Mouse (Mus musculus) G1E (cell line): ENCODE results near the gene Dop1a. TPM values are rescaled to one million over a fixed set of nuclear protein-coding genes. Genes with fewer than 3 reads are reported as not detected.

Source experiments
- ATAC-seq: 2 replicates; pipeline ENCODE4 v1.8.0; 2016; ENCODE audit warnings: mild to moderate bottlenecking; ENCODE audit not compliant: insufficient number of reproducible peaks, poor library complexity, low FRiP score, severe bottlenecking; ENCODE audit errors: extremely low read depth
- DNase-seq: peaks from one replicate; pipeline ENCODE4 v3.0.0; 2012; ENCODE audit warnings: low spot score
- H3K27me3 ChIP-seq: 2 replicates; pipeline ENCODE4 v1.6.1; 2012; ENCODE audit warnings: mild to moderate bottlenecking, low read length, inconsistent platforms; ENCODE audit not compliant: insufficient read depth
- H3K36me3 ChIP-seq: replicated peaks from 2 replicates; pipeline ENCODE3; 2012; ENCODE audit warnings: mild to moderate bottlenecking, inconsistent platforms
- H3K4me1 ChIP-seq: 2 replicates; pipeline ENCODE4 v1.6.1; 2012; ENCODE audit warnings: low read depth, low read length, inconsistent platforms, mixed read lengths; ENCODE audit not compliant: insufficient read depth
- H3K4me3 ChIP-seq: 2 replicates; pipeline ENCODE4 v1.5.1; 2012; ENCODE audit warnings: low read depth, mild to moderate bottlenecking, inconsistent platforms, low read length, moderate library complexity, mixed read lengths
- H3K9me3 ChIP-seq: replicated peaks from 2 replicates; pipeline ENCODE4 v1.6.1; 2012; ENCODE audit warnings: inconsistent platforms
- CTCF ChIP-seq: IDR thresholded peaks from 2 replicates; pipeline ENCODE4 v1.5.1; 2012; ENCODE audit warnings: low read depth, low read length, inconsistent platforms, mixed read lengths
- GATA1 ChIP-seq: IDR thresholded peaks from 2 replicates; pipeline ENCODE4 v1.6.1; 2012; ENCODE audit warnings: borderline replicate concordance, low read length, inconsistent platforms, mixed read lengths
- GATA2 ChIP-seq: IDR thresholded peaks from 2 replicates; pipeline ENCODE4 v1.6.1; 2012; ENCODE audit warnings: low read depth, low read length, inconsistent platforms, borderline replicate concordance
- POLR2AphosphoS5 ChIP-seq: IDR thresholded peaks from 2 replicates; pipeline ENCODE4 v1.6.1; 2012; ENCODE audit warnings: low read depth, low read length, inconsistent platforms; ENCODE audit not compliant: insufficient replicate concordance
- TAL1 ChIP-seq: conservative IDR thresholded peaks from 2 replicates; pipeline ENCODE4 v1.6.1; 2012; ENCODE audit warnings: low read depth, low read length, inconsistent platforms, mixed read lengths
- polyA plus RNA-seq: library from polyadenylated mRNA; stranded (reverse); fragments of >175 nt; gene quantifications from 2 replicates; pipeline ENCODE4 v1.2.3, GENCODE M21; 2012
- total RNA-seq, 2 experiments: library from RNA; stranded (forward) in 1 of 2; stranded (reverse) in 1 of 2; fragments of 200-1000 nt in 1 of 2; fragments of >200 nt in 1 of 2; fragmentation: Nextera tagmentation in 1 of 2; gene quantifications; 2 replicates each; pipeline ENCODE4 v1.2.3; 2014 to 2017

The Dop1a gene
- total and polyA plus RNA-seq, 3 experiments = 3.4 to 56.7 (median 33.3) TPM

- no peak for DNase-seq
- TF ChIP-seq GATA2 = no peak
- no peak for TF ChIP-seq TAL1
- no peak for TF ChIP-seq POLR2AphosphoS5
- no peak for TF ChIP-seq CTCF
- Histone ChIP-seq H3K27me3 (no peaks in the 10 kb centered on the region), H3K4me3 (no peak overlapping the region), H3K4me1 (no peaks in the 10 kb centered on the region), H3K36me3 (peaks cover 50% of the 10 kb centered on the region), H3K9me3 (no peaks in the 10 kb centered on the region)
- ATAC-seq = no peak
Measured at GRCm38 (mm10) chr9:86522335-86522734, 55.4 kb downstream of the Dop1a start.

- Histone ChIP-seq H3K27me3 (no peaks in the 10 kb centered on the region), H3K36me3 (peaks cover 37% of the 10 kb centered on the region)
- no peak for ATAC-seq
Measured at GRCm38 (mm10) chr9:86525600-86525999, 58.6 kb downstream of the Dop1a start.

GRCm38 (mm10) chr9:86534071-86534470, 67.1 kb downstream of the Dop1a start:
- H3K4me1 ChIP-seq = no peaks in the 10 kb centered on the region
- no peak for ATAC-seq
- no peak overlapping the region for H3K4me3 ChIP-seq

More at GRCm38 (mm10) chr9:86525600-86525999, 58.6 kb downstream of the Dop1a start:
- DNase-seq = no peak
- H3K4me1 ChIP-seq = no peaks in the 10 kb centered on the region
- TF ChIP-seq TAL1 = no peak
- TF ChIP-seq CTCF = no peak
- no peak for TF ChIP-seq POLR2AphosphoS5
- no peak for TF ChIP-seq GATA1
- TF ChIP-seq GATA2 = no peak
- no peak overlapping the region for H3K4me3 ChIP-seq
- H3K9me3 ChIP-seq = no peaks in the 10 kb centered on the region

GRCm38 (mm10) chr9:86543451-86543850, 76.5 kb downstream of the Dop1a start:
- no peak for TF ChIP-seq CTCF
- TF ChIP-seq GATA2 = no peak
- TF ChIP-seq GATA1 = no peak
- TF ChIP-seq POLR2AphosphoS5 = no peak
- TF ChIP-seq TAL1 = no peak
- Histone ChIP-seq H3K36me3 (peaks cover 51% of the 10 kb centered on the region), H3K9me3 (no peaks in the 10 kb centered on the region), H3K4me3 (no peak overlapping the region), H3K4me1 (no peaks in the 10 kb centered on the region), H3K27me3 (no peaks in the 10 kb centered on the region)
- ATAC-seq (no peak), DNase-seq (no peak)

More at GRCm38 (mm10) chr9:86534071-86534470, 67.1 kb downstream of the Dop1a start:
- TF ChIP-seq CTCF = no peak
- TF ChIP-seq TAL1 = no peak
- TF ChIP-seq GATA1 = no peak
- no peak for TF ChIP-seq GATA2
- no peak for TF ChIP-seq POLR2AphosphoS5
- Histone ChIP-seq H3K36me3 (peaks cover 26% of the 10 kb centered on the region), H3K9me3 (no peaks in the 10 kb centered on the region), H3K27me3 (no peaks in the 10 kb centered on the region)
- DNase-seq = no peak

- Histone ChIP-seq H3K4me1 (no peaks in the 10 kb centered on the region), H3K36me3 (peaks cover 61% of the 10 kb centered on the region), H3K4me3 (no peak overlapping the region), H3K27me3 (no peaks in the 10 kb centered on the region), H3K9me3 (no peaks in the 10 kb centered on the region)
- TF ChIP-seq GATA2 (no peak), POLR2AphosphoS5 (no peak), TAL1 (no peak), GATA1 (no peak), CTCF (no peak)
- ATAC-seq (no peak), DNase-seq (no peak)
Measured at GRCm38 (mm10) chr9:86544559-86544958, 77.6 kb downstream of the Dop1a start.

GRCm38 (mm10) chr9:86549637-86550162, 82.7 kb downstream of the Dop1a start:
- no peak for ATAC-seq

More at GRCm38 (mm10) chr9:86549637-86550162, 82.7 kb downstream of the Dop1a start:
- DNase-seq = no peak
- Histone ChIP-seq H3K27me3 (no peaks in the 10 kb centered on the region), H3K9me3 (no peaks in the 10 kb centered on the region), H3K36me3 (peaks cover 75% of the 10 kb centered on the region), H3K4me3 (no peak overlapping the region), H3K4me1 (no peaks in the 10 kb centered on the region)
- TF ChIP-seq POLR2AphosphoS5 = no peak
- no peak for TF ChIP-seq TAL1
- TF ChIP-seq GATA1 = no peak
- no peak for TF ChIP-seq GATA2
- TF ChIP-seq CTCF = no peak
